Mouse (Mus musculus): ENCODE data around the gene Myh11.

DNA sequence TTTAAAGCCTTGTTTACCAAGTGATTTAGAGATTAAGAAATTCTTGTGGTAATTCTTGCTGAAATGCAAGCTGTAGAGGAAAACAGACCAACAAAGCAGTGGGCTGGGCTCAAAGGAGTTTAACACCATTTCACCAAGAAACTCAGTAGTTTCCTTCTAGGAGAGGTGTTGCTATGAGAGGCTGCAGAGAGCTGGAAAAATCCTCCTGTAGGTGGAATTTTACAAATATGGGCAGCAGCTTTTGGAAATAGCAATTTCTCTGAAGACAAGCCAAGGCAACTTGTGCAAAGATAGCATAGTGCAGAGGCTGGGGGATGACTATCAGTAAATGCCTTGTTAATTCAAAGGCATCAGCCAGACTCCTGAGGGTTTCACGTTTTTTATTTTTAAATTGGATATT, 29.3 kb upstream of the Myh11 start:
- TF ChIP-seq POLR2A (IDR thresholded peaks at IDR 0.05; ENCODE audit: control insufficient read depth in 1 of 2, insufficient read depth in 1 of 2, low read depth in 1 of 2, low read length in 2 of 2, poor library complexity in 1 of 2) (no peak), CTCF (IDR thresholded peaks at IDR 0.05 in 2 of 3, conservative IDR thresholded peaks at IDR 0.05 in 1 of 3; ENCODE audit: control insufficient read depth in 1 of 3, insufficient read depth in 1 of 3, low read depth in 2 of 3, low read length in 3 of 3, poor library complexity in 1 of 3, severe bottlenecking in 1 of 3) (no peak)
